Mouse (Mus musculus) myocyte (in vitro differentiated cells): Measurements from ENCODE around the gene Gm45713. TPM values are rescaled to one million over a fixed set of nuclear protein-coding genes. Genes with fewer than 3 reads are reported as not detected.

Source experiments
- H3K27me3 ChIP-seq: one replicate; pipeline ENCODE4 v1.6.1; 2011; ENCODE audit not compliant: control insufficient read depth, insufficient read depth, insufficient read length
- H3K36me3 ChIP-seq: one replicate; pipeline ENCODE4 v1.6.1; 2011; ENCODE audit not compliant: control insufficient read depth, insufficient read depth
- H3K4me2 ChIP-seq: one replicate; pipeline ENCODE4 v1.6.1; 2011; ENCODE audit warnings: low read depth, control low read depth
- H3K4me3 ChIP-seq: one replicate; pipeline ENCODE4 v1.5.1; 2011; ENCODE audit warnings: mild to moderate bottlenecking, control low read depth, moderate library complexity
- H3K79me2 ChIP-seq: one replicate; pipeline ENCODE4 v1.6.1; 2011; ENCODE audit not compliant: control insufficient read depth, insufficient read depth
- H3ac ChIP-seq: one replicate; pipeline ENCODE4 v1.6.1; 2011; ENCODE audit not compliant: control insufficient read depth, insufficient read length
- CEBPB ChIP-seq: IDR thresholded peaks from 2 replicates; pipeline ENCODE4 v1.6.1; 2011; ENCODE audit warnings: mild to moderate bottlenecking, moderate library complexity; ENCODE audit not compliant: poor library complexity, insufficient read depth, severe bottlenecking
- E2F4 ChIP-seq: IDR thresholded peaks from one replicate; pipeline ENCODE4 v1.6.1; 2011; ENCODE audit warnings: mild to moderate bottlenecking, control low read depth, moderate library complexity; ENCODE audit not compliant: insufficient read depth
- MAX ChIP-seq: IDR thresholded peaks from one replicate; pipeline ENCODE4 v1.6.1; 2011; ENCODE audit warnings: low read depth, mild to moderate bottlenecking, control low read depth
- MYOD1 ChIP-seq, 3 experiments: IDR thresholded peaks; one replicate each; pipeline ENCODE4 v1.6.1; 2011; ENCODE audit warnings: control low read depth in 2 of 3, low read depth in 2 of 3, mild to moderate bottlenecking in 2 of 3, moderate library complexity in 1 of 3; ENCODE audit not compliant: insufficient read length in 2 of 3, control insufficient read depth in 1 of 3
- MYOG ChIP-seq, 3 experiments: IDR thresholded peaks; one replicate each; pipeline ENCODE4 v1.6.1; 2011; ENCODE audit warnings: control low read depth in 2 of 3, low read depth in 2 of 3, mild to moderate bottlenecking in 2 of 3; ENCODE audit not compliant: insufficient read length in 2 of 3, control insufficient read depth in 1 of 3, insufficient read depth in 1 of 3
- POLR2A ChIP-seq: IDR thresholded peaks from one replicate; pipeline ENCODE4 v1.6.1; 2011; ENCODE audit warnings: low read depth, mild to moderate bottlenecking, control low read depth, moderate library complexity; ENCODE audit not compliant: insufficient read length
- POLR2AphosphoS2 ChIP-seq: IDR thresholded peaks from one replicate; pipeline ENCODE4 v1.6.1; 2011; ENCODE audit warnings: low read depth, control low read depth; ENCODE audit not compliant: insufficient read length
- REST ChIP-seq: IDR thresholded peaks from one replicate; pipeline ENCODE4 v1.6.1; 2011; ENCODE audit warnings: mild to moderate bottlenecking, control low read depth, moderate library complexity; ENCODE audit not compliant: insufficient read depth, insufficient read length
- SRF ChIP-seq: IDR thresholded peaks from one replicate; pipeline ENCODE4 v1.6.1; 2011; ENCODE audit warnings: low read depth; ENCODE audit not compliant: control insufficient read depth, insufficient read length
- TCF12 ChIP-seq: IDR thresholded peaks from one replicate; pipeline ENCODE4 v1.6.1; 2011; ENCODE audit warnings: mild to moderate bottlenecking, control low read depth; ENCODE audit not compliant: poor library complexity, insufficient read depth, severe bottlenecking
- TCF3 ChIP-seq: IDR thresholded peaks from one replicate; pipeline ENCODE4 v1.6.1; 2011; ENCODE audit warnings: low read depth, control low read depth; ENCODE audit not compliant: insufficient read length
- USF1 ChIP-seq: IDR thresholded peaks from one replicate; pipeline ENCODE4 v1.6.1; 2011; ENCODE audit warnings: low read depth, mild to moderate bottlenecking, control low read depth, moderate library complexity
- polyA plus RNA-seq: library from polyadenylated mRNA; unstranded; fragments of >200 nt; fragmentation: generic; extraction: Trizol; gene quantifications from one replicate; pipeline ENCODE4 v1.2.1, GENCODE M21; 2012; ENCODE audit warnings: missing spikeins

Gene Gm45713
- polyA plus RNA-seq, 1 experiment: 3.6 TPM

DNA sequence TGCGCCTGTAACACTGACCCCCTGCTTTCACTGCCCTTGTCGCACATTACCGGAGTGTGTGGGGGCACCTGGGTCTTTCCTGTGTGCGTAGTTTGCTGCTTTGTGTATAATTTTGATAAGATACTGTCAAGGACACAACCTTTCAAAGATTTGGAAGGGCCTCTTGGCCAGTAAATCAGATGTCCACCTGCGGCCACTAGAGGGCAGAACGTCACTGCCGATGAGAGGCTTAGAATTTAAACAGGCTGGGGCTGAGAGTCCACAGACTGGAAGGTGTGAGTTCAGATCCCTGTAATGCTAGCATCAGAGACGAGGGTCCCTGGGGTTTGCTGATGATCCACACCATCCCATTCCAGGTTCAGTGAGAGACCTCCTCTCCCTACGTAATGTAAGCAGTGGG, 57.5 kb downstream of the Gm45713 start:
- TF ChIP-seq POLR2AphosphoS2: peak; percentile 12
- no peak for TF ChIP-seq POLR2A
- TF ChIP-seq TCF3: no peak
- Histone ChIP-seq H3K36me3 (no peaks in the 10 kb centered on the region), H3K4me2 (no peak overlapping the region), H3ac (no peak overlapping the region), H3K27me3 (no peaks in the 10 kb centered on the region), H3K79me2 (peaks cover 5% of the 10 kb centered on the region), H3K4me3 (no peak overlapping the region)

GRCm38 (mm10) chr7:45077829-45078228, 58.2 kb downstream of the Gm45713 start:
- TF ChIP-seq E2F4: no peak
- TF ChIP-seq REST: no peak
- TF ChIP-seq MAX: no peak
- TF ChIP-seq POLR2AphosphoS2: no peak
- no peak for TF ChIP-seq SRF
- TF ChIP-seq MYOG (IDR thresholded peaks at IDR 0.05; ENCODE audit: control insufficient read depth in 1 of 3, insufficient read depth in 1 of 3, insufficient read length in 2 of 3, low read depth in 2 of 3): no peak
- no peak for TF ChIP-seq TCF12
- no peak for TF ChIP-seq MYOD1 (IDR thresholded peaks at IDR 0.05; ENCODE audit: control insufficient read depth in 1 of 3, insufficient read length in 2 of 3, low read depth in 2 of 3)
- no peak for TF ChIP-seq USF1
- TF ChIP-seq CEBPB: no peak
- TF ChIP-seq TCF3: no peak
- no peak for TF ChIP-seq POLR2A
- H3ac ChIP-seq: no peak overlapping the region
- H3K4me3 ChIP-seq: no peak overlapping the region
- no peak overlapping the region for H3K4me2 ChIP-seq
- H3K36me3 ChIP-seq: no peaks in the 10 kb centered on the region
- H3K79me2 ChIP-seq: peaks cover 12% of the 10 kb centered on the region
- H3K27me3 ChIP-seq: no peaks in the 10 kb centered on the region

- H3ac ChIP-seq: no peak overlapping the region
- no peak overlapping the region for H3K4me3 ChIP-seq
- TF ChIP-seq MAX (no peak), REST (no peak), USF1 (no peak), SRF (no peak), TCF12 (no peak), TCF3 (no peak), CEBPB (no peak), POLR2AphosphoS2 (no peak), MYOG (IDR thresholded peaks at IDR 0.05; ENCODE audit: control insufficient read depth in 1 of 3, insufficient read depth in 1 of 3, insufficient read length in 2 of 3, low read depth in 2 of 3) (no peak), MYOD1 (IDR thresholded peaks at IDR 0.05; ENCODE audit: control insufficient read depth in 1 of 3, insufficient read length in 2 of 3, low read depth in 2 of 3) (no peak), POLR2A (no peak), E2F4 (no peak)
- no peak overlapping the region for H3K4me2 ChIP-seq
- H3K36me3 ChIP-seq: no peaks in the 10 kb centered on the region
- H3K27me3 ChIP-seq: no peaks in the 10 kb centered on the region
- H3K79me2 ChIP-seq: peaks cover 16% of the 10 kb centered on the region
Measured at GRCm38 (mm10) chr7:45077322-45077721, 58.7 kb downstream of the Gm45713 start.

DNA sequence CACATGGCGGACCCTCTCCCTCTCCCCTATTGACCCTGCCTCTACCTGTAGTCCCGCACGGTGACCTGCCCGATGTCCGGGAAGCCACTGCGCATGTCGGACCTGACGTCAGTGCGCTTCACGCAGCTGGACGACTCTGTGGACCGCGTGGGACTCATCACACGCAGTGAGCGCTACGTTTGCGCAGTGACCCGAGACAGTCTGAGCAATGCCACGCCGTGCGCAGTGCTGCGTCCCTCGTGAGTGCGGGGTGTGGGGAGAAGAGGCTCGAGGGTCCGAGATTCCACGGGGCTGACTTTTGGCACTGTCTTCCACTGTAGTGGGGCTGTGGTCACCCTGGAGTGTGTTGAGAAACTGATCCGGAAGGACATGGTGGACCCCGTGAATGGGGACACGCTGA, 59.5 kb downstream of the Gm45713 start:
- H3K4me3 ChIP-seq: no peak overlapping the region
- H3K27me3 ChIP-seq: no peaks in the 10 kb centered on the region
- no peaks in the 10 kb centered on the region for H3K36me3 ChIP-seq
- H3K79me2 ChIP-seq: peaks cover 24% of the 10 kb centered on the region
- H3ac ChIP-seq: no peak overlapping the region
- TF ChIP-seq MAX (no peak), TCF12 (no peak), POLR2A (peak; percentile 11), E2F4 (no peak), TCF3 (no peak), MYOG (IDR thresholded peaks at IDR 0.05; ENCODE audit: control insufficient read depth in 1 of 3, insufficient read depth in 1 of 3, insufficient read length in 2 of 3, low read depth in 2 of 3) (peak in 1 of 3 experiments; percentile 14)
- H3K4me2 ChIP-seq: no peak overlapping the region

Other genes with a start within 250 kb of the Gm45713 start
- 57.4 TPM for gene Med25, start 243.5 kb downstream of the Gm45713 start, polyA plus RNA-seq
- gene Fuz, start 240.2 kb downstream of the Gm45713 start, polyA plus RNA-seq: 11.6 TPM
- 125 TPM for gene Ap2a1, start 206.7 kb downstream of the Gm45713 start, polyA plus RNA-seq
- not detected for gene Tsks, start 193.0 kb downstream of the Gm45713 start, polyA plus RNA-seq
- gene Cpt1c, start 161.4 kb downstream of the Gm45713 start, polyA plus RNA-seq: 2.7 TPM
- gene Prmt1, start 149.7 kb downstream of the Gm45713 start, polyA plus RNA-seq: 729 TPM
- gene Irf3, start 138.6 kb downstream of the Gm45713 start, polyA plus RNA-seq: 45.1 TPM
- gene Bcl2l12, start 137.5 kb downstream of the Gm45713 start, polyA plus RNA-seq: 13.3 TPM
- 56.7 TPM for gene Scaf1, start 119.9 kb downstream of the Gm45713 start, polyA plus RNA-seq
- 127 TPM for gene Rras, start 118.3 kb downstream of the Gm45713 start, polyA plus RNA-seq
- 10.2 TPM for gene Prr12, start 83.3 kb downstream of the Gm45713 start, polyA plus RNA-seq
- gene Nosip, start 73.8 kb downstream of the Gm45713 start, polyA plus RNA-seq: 66.1 TPM
- gene Prrg2, start 73.6 kb downstream of the Gm45713 start, polyA plus RNA-seq: 12.9 TPM
- gene Rcn3, start 44.0 kb downstream of the Gm45713 start, polyA plus RNA-seq: 123 TPM
- 67.2 TPM for gene Fcgrt, start 32.4 kb downstream of the Gm45713 start, polyA plus RNA-seq
- gene Rps11, start 11.8 kb downstream of the Gm45713 start, polyA plus RNA-seq: 2,217 TPM
- gene Rpl13a, start 7.5 kb downstream of the Gm45713 start, polyA plus RNA-seq: 6,110 TPM
- gene Flt3l, start 201 bp upstream of the Gm45713 start, polyA plus RNA-seq: 7.2 TPM
- gene Pih1d1, start 18.1 kb upstream of the Gm45713 start, polyA plus RNA-seq: 81.9 TPM
- 29.0 TPM for gene Aldh16a1, start 18.4 kb upstream of the Gm45713 start, polyA plus RNA-seq
- gene Slc17a7, start 27.7 kb upstream of the Gm45713 start, polyA plus RNA-seq: 3.6 TPM
- 0.04 TPM for gene Gfy, start 43.3 kb upstream of the Gm45713 start, polyA plus RNA-seq
- not detected for gene Pth2, start 44.8 kb upstream of the Gm45713 start, polyA plus RNA-seq
- 2.2 TPM for gene Ccdc155, start 68.7 kb upstream of the Gm45713 start, polyA plus RNA-seq
- 0.08 TPM for gene Dkkl1, start 75.9 kb upstream of the Gm45713 start, polyA plus RNA-seq
- gene Tead2, start 79.5 kb upstream of the Gm45713 start, polyA plus RNA-seq: 93.3 TPM
- 0.18 TPM for gene Cd37, start 102.9 kb upstream of the Gm45713 start, polyA plus RNA-seq
- gene Slc6a16, start 104.9 kb upstream of the Gm45713 start, polyA plus RNA-seq: not detected
- gene Slc6a21, start 141.3 kb upstream of the Gm45713 start, polyA plus RNA-seq: not detected
- 27.3 TPM for gene Trpm4, start 197.5 kb upstream of the Gm45713 start, polyA plus RNA-seq
- gene Hrc, start 199.1 kb upstream of the Gm45713 start, polyA plus RNA-seq: 173 TPM
- 6.6 TPM for gene Ppfia3, start 230.8 kb upstream of the Gm45713 start, polyA plus RNA-seq
- gene Lin7b, start 234.4 kb upstream of the Gm45713 start, polyA plus RNA-seq: 2.4 TPM